Mouse (Mus musculus) thymus, postnatal 10 days (tissue): ENCODE results near the gene Foxc1.

Experiments
- DNase-seq, 2 experiments: peaks; one replicate each; pipeline ENCODE4 v3.0.0; 2021; ENCODE audit warnings: low spot score in 2 of 2

The Foxc1 gene

GRCm38 (mm10) chr13:31806428-31806832 is at the start of gene Foxc1:
Gene Foxc1, plus strand, starts transcription at chr13:31806633.
- DNase-seq, result peak in 1 of 2 experiments; percentile 37

- DNase-seq, result no peak
Observed at GRCm38 (mm10) chr13:31760411-31760810, 46.0 kb upstream of the Foxc1 start.

- DNase-seq, result no peak
Observed at GRCm38 (mm10) chr13:31761057-31761456, 45.4 kb upstream of the Foxc1 start.

GRCm38 (mm10) chr13:31764419-31764818 is 42.0 kb upstream of the Foxc1 start:
- DNase-seq, result no peak

- DNase-seq, result no peak
Observed at GRCm38 (mm10) chr13:31765564-31765963, 40.9 kb upstream of the Foxc1 start.

GRCm38 (mm10) chr13:31772882-31773281 is 33.6 kb upstream of the Foxc1 start:
- DNase-seq, result no peak

- DNase-seq, result no peak
Observed at GRCm38 (mm10) chr13:31775762-31776161, 30.7 kb upstream of the Foxc1 start.

GRCm38 (mm10) chr13:31779281-31779981 is 27.0 kb upstream of the Foxc1 start:
- DNase-seq, result no peak

GRCm38 (mm10) chr13:31780299-31780698 is 26.1 kb upstream of the Foxc1 start:
- DNase-seq, result no peak

- DNase-seq, result no peak
Observed at GRCm38 (mm10) chr13:31782063-31782462, 24.4 kb upstream of the Foxc1 start.

- no peak for DNase-seq
Observed at GRCm38 (mm10) chr13:31784757-31785156, 21.7 kb upstream of the Foxc1 start.

GRCm38 (mm10) chr13:31792480-31793132 is 13.8 kb upstream of the Foxc1 start:
- no peak for DNase-seq

GRCm38 (mm10) chr13:31793163-31793562 is 13.3 kb upstream of the Foxc1 start:
- no peak for DNase-seq

GRCm38 (mm10) chr13:31797346-31797745 is 9.1 kb upstream of the Foxc1 start:
- no peak for DNase-seq

GRCm38 (mm10) chr13:31798075-31798474 is 8.4 kb upstream of the Foxc1 start:
- DNase-seq, result no peak

GRCm38 (mm10) chr13:31800581-31801576 is 5.6 kb upstream of the Foxc1 start:
- DNase-seq, result peak; percentile 51 to 83

GRCm38 (mm10) chr13:31801703-31802305 is 4.6 kb upstream of the Foxc1 start:
- no peak for DNase-seq

- DNase-seq, result no peak
Observed at GRCm38 (mm10) chr13:31802447-31802846, 4.0 kb upstream of the Foxc1 start.

GRCm38 (mm10) chr13:31803166-31804093 is 3.0 kb upstream of the Foxc1 start:
- no peak for DNase-seq

- no peak for DNase-seq
Observed at GRCm38 (mm10) chr13:31804571-31804970, 1.9 kb upstream of the Foxc1 start.
